Mouse (Mus musculus) mature B cell (primary cell): ENCODE measurements around the gene Ptpn6.

Experiments
- in situ Hi-C: fragments of 300-500 bp; cut with MboI; formaldehyde crosslinking; loops from 2 replicates; pipeline ENCODE4 v1.14.3; 2019

The Ptpn6 gene

GRCm38 (mm10) chr6:124729850-124730705 is 8.4 kb downstream of the Ptpn6 start:
- in situ Hi-C loops = no loop called here

DNA sequence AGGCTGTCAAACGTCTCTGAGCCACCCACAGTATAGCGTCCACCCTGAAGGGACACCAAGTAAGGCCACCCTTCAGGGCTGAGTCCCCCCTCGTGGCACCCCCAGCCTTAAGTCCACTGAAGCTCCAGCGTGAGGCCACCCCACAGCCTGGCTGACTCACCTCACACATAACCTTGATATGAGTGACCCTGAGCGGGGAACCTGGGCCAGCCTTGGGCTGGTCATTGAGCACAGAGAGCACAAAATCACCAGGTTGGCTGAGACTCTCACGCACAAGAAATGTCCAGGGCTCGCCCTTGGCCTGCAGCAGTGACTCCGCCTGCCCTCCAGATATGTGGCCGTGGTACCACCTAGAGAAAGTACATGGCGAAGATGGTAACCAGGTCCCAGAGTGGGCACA is 9.9 kb downstream of the Ptpn6 start:
- in situ Hi-C loops = no loop called here

GRCm38 (mm10) chr6:124724472-124724871 is 14.0 kb downstream of the Ptpn6 start:
- in situ Hi-C loops = no loop called here

- in situ Hi-C loops = no loop called here
These were observed 15.0 kb downstream of the Ptpn6 start for GRCm38 (mm10) chr6:124723541-124723940.

DNA sequence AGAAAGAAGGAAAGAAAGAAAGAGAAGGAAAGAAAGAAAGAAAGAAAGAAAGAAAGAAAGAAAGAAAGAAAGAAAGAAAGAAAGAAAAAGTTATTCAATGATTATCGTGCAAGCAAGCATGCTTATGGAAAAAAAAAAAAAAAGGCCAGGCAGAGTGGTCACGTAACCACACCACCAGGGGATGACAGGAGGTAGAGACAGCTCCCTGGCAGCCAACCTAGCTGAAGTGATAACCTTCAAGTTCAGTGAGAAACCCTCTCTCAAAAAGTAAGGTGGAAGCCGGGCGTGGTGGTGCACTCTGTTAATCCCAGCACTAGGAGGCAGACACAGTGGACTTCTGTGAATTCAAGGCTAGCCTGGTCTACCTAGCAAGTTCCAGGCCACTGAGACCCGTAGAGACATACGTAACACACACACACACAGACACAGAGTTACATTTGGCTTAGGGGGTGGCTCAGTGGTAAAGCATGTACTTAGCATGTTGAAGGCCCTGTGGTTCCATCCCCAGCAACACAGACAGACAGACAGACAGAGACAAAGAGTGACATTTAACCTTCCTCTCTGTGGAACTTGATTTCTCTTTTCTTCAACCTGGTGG is 15.5 kb downstream of the Ptpn6 start:
- in situ Hi-C loops = no loop called here

GRCm38 (mm10) chr6:124720904-124721303 is 17.6 kb downstream of the Ptpn6 start:
- in situ Hi-C loops = no loop called here

DNA sequence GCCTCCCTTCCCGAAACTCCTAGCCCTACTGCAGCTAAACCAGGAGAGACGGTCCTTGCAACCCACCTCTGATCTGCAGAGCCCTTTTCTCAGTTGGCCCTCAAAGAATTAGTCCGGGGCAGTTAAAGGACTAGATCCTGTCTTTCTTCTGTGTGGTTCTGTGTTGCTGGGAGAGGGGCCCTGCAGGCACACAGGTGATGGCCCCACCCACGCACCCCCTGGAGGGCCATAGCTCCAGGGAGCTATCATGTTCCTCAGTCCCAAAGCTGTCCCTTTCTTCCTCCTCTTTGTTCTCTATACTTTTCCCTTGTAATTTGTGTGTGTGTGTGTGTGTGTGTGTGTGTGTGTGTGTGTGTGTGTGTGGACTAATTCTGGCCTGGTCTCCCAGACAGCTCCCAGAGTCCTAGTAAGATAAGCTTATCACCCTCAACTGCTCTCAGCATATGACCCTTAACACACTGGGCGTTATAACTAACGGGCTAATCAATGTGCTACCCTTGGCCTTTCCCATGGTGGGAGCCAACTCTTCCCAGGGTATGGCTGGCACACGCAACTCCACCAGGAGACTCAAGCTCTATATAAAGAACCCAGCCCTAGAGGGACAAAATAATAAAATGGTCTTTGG is 19.0 kb downstream of the Ptpn6 start:
- in situ Hi-C loops = loop anchor here (10.0 kb wide), 1 partner anchor 315 kb away; the partner anchor contains the start of gene Ing4

- in situ Hi-C loops = loop anchor here (10.0 kb wide), 1 partner anchor 316 kb away; the partner anchor contains the start of gene Ing4
These were observed 19.8 kb downstream of the Ptpn6 start for GRCm38 (mm10) chr6:124718703-124719102.

- in situ Hi-C loops = loop anchor here (10.0 kb wide), 1 partner anchor 317 kb away; the partner anchor contains the start of gene Ing4
These were observed 20.5 kb downstream of the Ptpn6 start for GRCm38 (mm10) chr6:124717968-124718367.

- in situ Hi-C loops = loop anchor here (10.0 kb wide), 1 partner anchor 318 kb away; the partner anchor contains the start of gene Ing4
These were observed 21.5 kb downstream of the Ptpn6 start for GRCm38 (mm10) chr6:124716864-124717490.

DNA sequence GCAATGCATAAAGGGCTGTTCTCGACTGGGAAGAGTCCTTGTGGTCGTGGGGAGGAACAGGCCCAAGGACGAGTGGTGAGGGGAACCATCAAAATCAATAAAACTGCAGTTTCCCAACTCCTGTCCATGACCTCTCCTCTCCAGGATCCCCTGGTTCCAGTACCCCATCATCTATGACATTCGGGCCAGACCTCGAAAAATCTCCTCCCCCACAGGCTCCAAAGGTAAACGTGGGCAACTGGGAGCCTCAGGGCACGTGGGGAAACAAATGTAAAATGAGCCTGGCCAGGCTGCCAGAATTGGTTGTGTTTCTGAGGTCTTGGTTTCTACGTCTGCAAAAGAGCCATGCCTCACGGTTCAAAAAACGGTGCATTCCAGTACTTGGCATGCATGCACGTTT is 25.6 kb downstream of the Ptpn6 start:
- in situ Hi-C loops = loop anchor here (10.0 kb wide), 1 partner anchor 322 kb away; the partner anchor contains the start of gene Ing4

- in situ Hi-C loops = loop anchor here (10.0 kb wide), 1 partner anchor 323 kb away; the partner anchor contains the start of gene Ing4
These were observed 26.4 kb downstream of the Ptpn6 start, which contains the start of the genes Emg1 and Phb2 for GRCm38 (mm10) chr6:124711824-124712782. Gene Emg1, minus strand, starts transcription at chr6:124712178. Gene Phb2, plus strand, starts transcription at chr6:124712336.

DNA sequence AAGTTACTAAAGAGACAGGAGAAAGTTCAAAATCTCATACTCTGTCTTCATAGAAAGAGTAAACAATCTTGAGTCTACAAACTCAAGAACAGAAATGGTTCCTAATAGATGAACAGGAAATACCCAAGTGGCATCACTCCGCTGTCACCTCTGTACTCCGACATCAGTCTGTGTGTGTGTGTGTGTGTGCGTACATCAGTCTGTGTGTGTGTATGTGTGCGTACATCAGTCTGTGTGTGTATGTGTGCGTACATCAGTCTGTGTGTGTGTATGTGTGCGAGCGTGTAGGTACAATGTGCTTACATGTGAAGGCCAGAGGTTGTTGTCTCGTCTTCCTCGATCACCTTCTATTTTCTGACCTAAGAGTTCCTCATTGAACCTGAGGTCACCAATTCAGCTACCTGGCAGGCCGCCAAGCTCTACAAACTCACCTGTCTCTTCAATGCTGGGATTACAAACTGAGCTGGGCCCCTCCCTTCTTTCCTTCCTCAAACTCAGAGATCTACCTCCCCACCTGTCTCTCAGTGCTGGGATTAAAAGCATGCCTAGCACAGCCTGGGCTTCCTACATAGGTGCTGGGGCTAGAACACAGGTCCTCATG is 30.1 kb downstream of the Ptpn6 start:
- in situ Hi-C loops = no loop called here

- in situ Hi-C loops = no loop called here
These were observed 32.4 kb downstream of the Ptpn6 start for GRCm38 (mm10) chr6:124706061-124706627.

- in situ Hi-C loops = no loop called here
These were observed 34.1 kb downstream of the Ptpn6 start for GRCm38 (mm10) chr6:124704417-124704816.

DNA sequence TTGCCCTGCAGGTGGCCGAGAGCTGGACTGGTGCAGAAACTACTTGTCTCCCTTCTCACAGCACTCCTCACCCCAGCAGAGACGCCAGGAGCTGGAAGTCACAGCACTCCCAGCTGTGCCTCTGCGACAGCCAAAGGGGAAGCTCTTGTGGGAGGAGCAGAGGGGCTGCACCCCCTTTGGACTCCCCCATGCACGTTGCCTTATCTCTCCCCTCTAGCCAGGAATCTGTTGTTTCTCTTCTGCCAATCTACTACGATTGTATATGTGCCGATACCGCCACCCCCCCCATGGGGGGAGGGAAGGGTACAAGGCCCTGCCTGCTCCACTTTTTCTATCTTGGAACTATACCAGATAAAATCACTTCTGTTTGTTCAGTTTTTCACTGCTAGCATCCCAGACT is 34.7 kb downstream of the Ptpn6 start:
- in situ Hi-C loops = no loop called here

GRCm38 (mm10) chr6:124702784-124703103 is 35.8 kb downstream of the Ptpn6 start:
- in situ Hi-C loops = no loop called here

- in situ Hi-C loops = no loop called here
These were observed 36.3 kb downstream of the Ptpn6 start for GRCm38 (mm10) chr6:124702102-124702783.

DNA sequence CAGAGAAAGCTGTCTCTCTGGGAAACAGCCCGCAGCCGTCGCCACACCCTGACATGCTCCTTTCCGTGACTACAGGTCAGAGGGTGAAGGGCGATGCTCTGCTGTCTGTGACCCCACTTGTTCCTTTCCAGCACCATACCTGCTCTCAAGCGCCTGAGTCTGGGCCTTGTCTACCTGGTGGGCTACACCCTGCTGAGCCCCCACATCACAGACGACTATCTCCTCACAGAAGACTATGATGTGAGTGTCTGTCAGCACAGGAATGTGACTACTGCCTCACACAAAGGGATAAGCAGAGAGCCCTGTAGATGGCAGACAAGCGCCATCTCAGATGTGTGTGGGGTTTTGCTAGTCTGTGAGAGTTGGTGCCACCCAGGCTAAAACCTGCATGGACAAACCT is 37.2 kb downstream of the Ptpn6 start:
- in situ Hi-C loops = no loop called here
